Mouse (Mus musculus) cerebellum, adult 2 months (tissue): ENCODE results near the gene Sbf2. TPM values are rescaled to one million over a fixed set of nuclear protein-coding genes. Genes with fewer than 3 reads are reported as not detected.
A peak's percentile ranks its signal among the peaks of the same experiment; 100 is the strongest.

ENCODE experiments used
- DNase-seq, 2 experiments: peaks; one replicate each; pipeline ENCODE4 v3.0.0; 2021
- H3K27ac ChIP-seq: fragments of 200-500 bp; 2 replicates; pipeline ENCODE4 v1.5.1; 2012; ENCODE audit warnings: low read length, control low read depth, inconsistent platforms; ENCODE audit not compliant: insufficient read depth
- H3K27me3 ChIP-seq: fragments of 200-500 bp; 2 replicates; pipeline ENCODE4 v1.6.1; 2012; ENCODE audit warnings: inconsistent platforms, mild to moderate bottlenecking, low read length, moderate library complexity; ENCODE audit not compliant: control insufficient read depth, insufficient read depth
- H3K4me1 ChIP-seq: fragments of 200-500 bp; 2 replicates; pipeline ENCODE4 v1.6.1; 2011; ENCODE audit warnings: low read length; ENCODE audit not compliant: control insufficient read depth, insufficient read depth
- H3K4me3 ChIP-seq: fragments of 200-500 bp; replicated peaks from 2 replicates; pipeline ENCODE3; 2011; ENCODE audit warnings: mild to moderate bottlenecking, low read depth, low read length, control low read depth; ENCODE audit not compliant: insufficient read depth
- CTCF ChIP-seq: fragments of 200-500 bp; IDR thresholded peaks from 2 replicates; pipeline ENCODE4 v1.5.1; 2011; ENCODE audit warnings: low read depth, mild to moderate bottlenecking, control low read depth, low read length, moderate library complexity, borderline replicate concordance; ENCODE audit not compliant: insufficient read depth
- POLR2A ChIP-seq: fragments of 200-500 bp; IDR thresholded peaks from 2 replicates; pipeline ENCODE4 v1.6.1; 2011; ENCODE audit warnings: low read length, control low read depth, borderline replicate concordance; ENCODE audit not compliant: insufficient read depth
- WGBS: fragments of 180-500 bp; shearing (Covaris S2); methylation state at CpG from one replicate; pipeline ENCODE4 v1.1.7; 2018; 5-methylcytosine and 5-hydroxymethylcytosine counted together
- polyA plus RNA-seq: library from polyadenylated mRNA; depleted of rRNA; stranded (reverse); fragments of >200 nt; gene quantifications from 2 replicates; pipeline ENCODE4 v1.2.3, GENCODE M21; 2012

The Sbf2 gene
- polyA plus RNA-seq, 1 experiment = 34.7 TPM

DNA sequence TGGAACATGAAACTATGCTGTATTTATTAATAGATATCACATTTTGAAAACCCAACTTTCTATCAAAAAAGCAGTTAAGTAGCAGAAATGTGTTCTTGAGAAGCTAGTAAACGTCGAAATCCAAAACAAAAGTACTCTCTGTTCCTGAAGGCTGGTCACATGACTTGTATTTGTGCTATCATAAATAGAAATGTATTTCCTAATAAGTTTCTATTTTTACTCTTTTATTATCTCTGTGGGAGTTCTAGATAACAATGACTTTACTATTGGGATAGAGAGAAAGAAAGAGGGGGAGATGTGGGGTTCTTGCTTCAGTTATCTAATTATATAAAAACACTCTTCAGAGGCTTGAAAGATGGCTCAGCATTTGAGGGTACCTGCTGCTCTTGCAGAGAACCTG, 29.5 kb downstream of the Sbf2 start:
- WGBS = 54% methylated on average over 2 of the region's 2 CpGs
- Histone ChIP-seq H3K4me1 (peaks cover 10% of the 10 kb centered on the region), H3K27me3 (no peaks in the 10 kb centered on the region), H3K27ac (no peak overlapping the region), H3K4me3 (no peak overlapping the region)
- no peak for DNase-seq
- no peak for TF ChIP-seq POLR2A
- TF ChIP-seq CTCF = no peak

DNA sequence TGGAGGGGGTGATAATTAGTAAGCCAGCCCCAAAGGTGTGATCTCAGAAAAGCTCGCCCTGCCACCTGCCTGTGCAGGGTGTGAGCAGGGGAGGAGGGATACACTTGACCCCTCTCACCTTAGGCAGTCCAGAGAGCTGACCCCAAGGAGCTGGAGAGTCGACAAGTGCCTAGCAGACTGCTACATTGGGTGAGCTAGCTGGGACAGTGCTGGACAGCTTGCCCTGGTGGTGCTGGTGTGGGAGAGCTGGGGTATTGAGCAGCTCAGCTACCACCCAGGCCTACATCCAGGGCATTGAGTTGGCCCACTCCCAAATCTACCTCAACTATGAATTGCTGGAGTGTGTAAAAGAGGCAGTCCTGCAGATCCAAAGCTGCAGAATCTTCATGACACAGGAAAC, 30.6 kb downstream of the Sbf2 start:
- H3K4me3 ChIP-seq = no peak overlapping the region
- H3K27me3 ChIP-seq = no peaks in the 10 kb centered on the region
- peak in 1 of 2 experiments; percentile 23 for DNase-seq
- no peak overlapping the region for H3K27ac ChIP-seq
- WGBS = 62% methylated on average over 2 of the region's 2 CpGs
- TF ChIP-seq CTCF (no peak), POLR2A (no peak)
- peaks cover 10% of the 10 kb centered on the region for H3K4me1 ChIP-seq

DNA sequence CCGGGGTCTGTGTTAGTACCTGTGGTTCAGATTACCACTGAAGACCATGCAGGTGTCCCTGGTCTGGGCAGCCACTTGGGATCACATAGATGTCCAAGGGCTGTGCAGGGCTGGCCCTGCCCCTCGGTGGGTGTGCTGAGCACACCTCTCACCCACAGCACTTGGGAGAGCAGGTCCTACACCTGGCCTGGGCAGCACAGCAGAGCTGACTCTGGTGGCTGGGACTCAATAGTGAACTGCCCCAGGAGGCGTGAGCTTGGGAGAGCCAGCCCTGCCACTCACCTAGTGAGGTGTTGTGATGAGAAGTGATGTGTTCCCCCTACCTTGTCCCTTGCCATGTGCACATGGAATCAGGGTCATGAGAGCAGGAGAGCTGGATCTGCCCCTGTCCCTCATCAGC, 31.0 kb downstream of the Sbf2 start:
- DNase-seq = no peak
- Histone ChIP-seq H3K27ac (no peak overlapping the region), H3K4me3 (no peak overlapping the region), H3K27me3 (no peaks in the 10 kb centered on the region), H3K4me1 (peaks cover 10% of the 10 kb centered on the region)
- TF ChIP-seq POLR2A = no peak
- 94% methylated on average over 3 of the region's 3 CpGs for WGBS

DNA sequence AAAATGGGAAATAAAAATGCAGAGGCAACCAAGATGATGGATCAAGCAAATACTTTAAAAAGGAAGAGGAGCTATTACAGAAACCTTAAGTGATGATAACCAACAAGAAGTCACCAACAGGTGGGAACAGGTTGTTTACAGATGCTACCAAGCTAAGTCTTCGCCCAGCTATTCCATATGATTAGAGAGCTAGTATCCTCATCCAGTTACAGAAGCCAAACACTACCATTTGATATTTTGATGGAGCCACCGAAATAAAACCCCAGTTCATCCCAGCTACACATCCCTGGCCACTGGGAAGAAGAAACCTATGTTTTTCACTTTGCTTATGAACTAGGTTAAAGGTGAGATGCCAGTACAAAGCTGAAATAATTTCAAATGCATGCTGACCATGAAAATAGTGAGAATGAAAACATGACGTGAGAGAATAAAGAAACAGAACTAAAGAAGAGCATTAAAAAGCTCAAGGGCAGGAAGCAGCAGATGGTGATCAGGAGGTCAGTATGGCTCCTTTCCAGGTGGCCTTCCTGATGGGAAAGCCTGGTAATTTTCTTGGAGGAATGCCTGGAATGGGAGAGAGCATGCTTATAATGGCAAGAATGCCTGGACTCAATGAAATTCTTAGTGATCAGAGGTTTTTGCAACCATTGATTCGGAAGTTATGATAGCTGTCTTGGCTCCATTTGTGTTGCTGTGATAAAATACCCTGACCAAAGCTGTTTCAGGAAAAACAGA, 48.7 kb downstream of the Sbf2 start:
- peaks cover 13% of the 10 kb centered on the region; the same call in 1 of the 2 replicates for H3K4me1 ChIP-seq
- no peaks in the 10 kb centered on the region for H3K27me3 ChIP-seq
- H3K27ac ChIP-seq = peak overlapping the region; percentile 63; the same call in 1 of the 2 replicates
- peak; percentile 84 to 96 for DNase-seq
- TF ChIP-seq CTCF = no peak
- TF ChIP-seq POLR2A = no peak
- H3K4me3 ChIP-seq = no peak overlapping the region
- 12% methylated on average over 4 of the region's 4 CpGs for WGBS

DNA sequence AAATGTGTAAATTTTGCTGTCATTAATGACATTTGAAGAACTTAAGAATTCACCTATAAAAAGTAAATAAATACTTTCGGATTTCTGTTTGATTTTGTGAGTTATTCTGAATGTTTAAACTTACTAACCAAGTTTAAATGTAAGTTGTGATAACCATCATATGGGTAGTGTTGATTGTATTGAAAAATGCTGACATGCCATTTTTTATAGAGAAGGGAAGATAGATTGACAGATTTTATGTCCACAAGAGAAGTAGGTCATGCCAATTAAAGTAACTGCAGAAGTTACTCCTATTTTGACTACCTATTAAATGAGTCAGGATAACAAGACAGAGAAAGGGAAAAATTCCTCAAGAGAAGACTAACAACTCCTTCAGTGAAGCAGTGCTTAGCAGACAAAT, 53.1 kb downstream of the Sbf2 start:
- no peak for DNase-seq
- H3K27me3 ChIP-seq = no peaks in the 10 kb centered on the region
- no peak overlapping the region for H3K27ac ChIP-seq
- TF ChIP-seq POLR2A (no peak), CTCF (no peak)
- 97% methylated on average over 1 of the region's 1 CpGs for WGBS
- peaks cover 15% of the 10 kb centered on the region; the same call in 1 of the 2 replicates for H3K4me1 ChIP-seq
- no peak overlapping the region for H3K4me3 ChIP-seq

DNA sequence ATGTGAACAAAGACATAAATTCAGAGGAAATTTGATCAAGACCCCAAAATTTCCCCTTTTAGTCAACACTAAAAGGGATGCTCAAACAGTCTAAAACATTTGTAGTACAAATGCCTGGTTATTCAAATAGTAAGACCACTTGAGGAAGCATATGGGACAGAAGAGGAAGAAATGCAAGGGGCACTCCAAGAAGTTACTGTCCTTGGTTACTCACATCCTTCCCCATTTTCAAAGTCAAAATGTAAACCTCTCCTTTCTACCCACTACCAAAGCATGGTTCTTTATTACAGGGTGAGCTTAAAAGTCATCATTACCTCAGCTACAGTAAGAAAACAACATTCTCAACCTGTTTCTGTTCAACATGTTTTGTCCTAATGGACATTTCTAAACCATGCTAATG, 57.7 kb downstream of the Sbf2 start:
- no peak for TF ChIP-seq CTCF
- TF ChIP-seq POLR2A = no peak
- H3K27me3 ChIP-seq = no peaks in the 10 kb centered on the region
- DNase-seq = no peak
- H3K4me3 ChIP-seq = no peak overlapping the region
- H3K4me1 ChIP-seq = peaks cover 2% of the 10 kb centered on the region; the same call in 1 of the 2 replicates
- no peak overlapping the region for H3K27ac ChIP-seq

DNA sequence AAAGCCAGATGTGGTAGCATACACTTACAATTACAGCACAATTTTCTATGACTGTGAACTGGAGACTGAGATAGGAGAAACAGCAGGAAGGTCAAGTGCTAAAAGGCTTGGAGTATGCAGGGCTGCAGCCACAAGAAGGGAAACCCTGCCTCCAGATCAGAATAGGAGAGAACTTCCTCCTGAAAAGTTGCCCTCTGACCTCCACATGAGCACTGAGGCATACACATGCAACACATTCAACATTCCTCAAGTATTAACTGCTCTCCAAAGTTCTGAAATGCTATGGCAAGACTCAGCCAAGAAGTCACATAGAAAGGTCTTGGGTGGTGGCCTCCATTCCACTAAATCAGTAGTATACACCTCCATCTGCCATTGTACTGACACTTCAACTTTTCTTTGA, 58.5 kb downstream of the Sbf2 start:
- no peak overlapping the region for H3K27ac ChIP-seq
- no peaks in the 10 kb centered on the region for H3K27me3 ChIP-seq
- peaks cover 2% of the 10 kb centered on the region; the same call in 1 of the 2 replicates for H3K4me1 ChIP-seq
- H3K4me3 ChIP-seq = no peak overlapping the region
- DNase-seq = no peak
- TF ChIP-seq POLR2A (no peak), CTCF (no peak)

DNA sequence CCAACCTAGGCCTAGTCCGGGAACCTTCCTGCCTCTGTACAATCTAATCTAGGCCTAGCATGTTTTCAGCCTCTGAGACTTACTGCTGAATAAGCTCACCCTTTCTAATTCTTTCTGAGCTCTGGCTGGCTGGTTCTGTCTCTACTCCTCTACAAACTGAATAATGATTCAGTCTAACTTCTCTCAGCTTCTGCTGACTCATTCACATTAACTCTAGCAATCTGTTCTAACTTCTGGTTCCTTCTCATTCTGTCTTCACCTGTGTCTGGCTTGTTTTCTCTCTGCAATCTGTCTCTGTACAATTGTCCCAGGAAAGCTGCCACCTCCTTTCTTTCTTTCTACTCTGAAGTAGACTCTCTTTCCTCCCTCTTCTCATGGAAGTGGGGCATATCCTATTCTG, 59.5 kb downstream of the Sbf2 start:
- WGBS = 83% methylated on average over 1 of the region's 1 CpGs
- no peak for TF ChIP-seq POLR2A
- TF ChIP-seq CTCF = no peak
- DNase-seq = no peak
- H3K27me3 ChIP-seq = no peaks in the 10 kb centered on the region
- no peak overlapping the region for H3K4me3 ChIP-seq
- H3K27ac ChIP-seq = no peak overlapping the region
- no peaks in the 10 kb centered on the region for H3K4me1 ChIP-seq
